Mouse (Mus musculus) kidney, postnatal 4 days (tissue): ENCODE results near the gene Gnl1.
A peak's percentile ranks its signal among the peaks of the same experiment; 100 is the strongest.
"Not testable (repeated sequence)": the region's sequence is repeated elsewhere in the genome, so short reads cannot be mapped to it uniquely, and the experiment has no call there.

Experiments used
- DNase-seq, 2 experiments: peaks; one replicate each; pipeline ENCODE4 v3.0.0; 2021; ENCODE audit warnings: mixed read lengths in 2 of 2

Gnl1 gene

GRCm38 (mm10) chr17:36027663-36028062 lies 48.0 kb downstream of the Gnl1 start:
- no peak for DNase-seq

GRCm38 (mm10) chr17:36028879-36029619 lies 49.4 kb downstream of the Gnl1 start:
- no peak for DNase-seq

GRCm38 (mm10) chr17:36030046-36030702 lies 50.5 kb downstream of the Gnl1 start:
- not testable (repeated sequence) for DNase-seq

GRCm38 (mm10) chr17:36030703-36031582 lies 51.3 kb downstream of the Gnl1 start:
- DNase-seq, result not testable (repeated sequence)

- DNase-seq, result peak; percentile 59 to 77
These were observed 52.1 kb downstream of the Gnl1 start for GRCm38 (mm10) chr17:36031583-36032331.

- peak; percentile 63 to 77 for DNase-seq
These were observed 52.8 kb downstream of the Gnl1 start, which contains the start of gene H2-T23 for GRCm38 (mm10) chr17:36032351-36032875. Gene H2-T23 (minus strand): TSS chr17:36032855.

GRCm38 (mm10) chr17:36034524-36034923 lies 54.9 kb downstream of the Gnl1 start:
- DNase-seq, result not testable (repeated sequence)

- DNase-seq, result peak; percentile 73 to 79
These were observed 55.5 kb downstream of the Gnl1 start for GRCm38 (mm10) chr17:36035010-36035638.

- not testable (repeated sequence) for DNase-seq
These were observed 56.5 kb downstream of the Gnl1 start for GRCm38 (mm10) chr17:36036126-36036525.
